Mouse (Mus musculus): Measurements from ENCODE around the gene Krtap28-13. TPM values are rescaled to one million over a fixed set of nuclear protein-coding genes. Genes with fewer than 3 reads are reported as not detected.

The Krtap28-13 gene
- polyA plus RNA-seq, 1 experiment, result not detected

DNA sequence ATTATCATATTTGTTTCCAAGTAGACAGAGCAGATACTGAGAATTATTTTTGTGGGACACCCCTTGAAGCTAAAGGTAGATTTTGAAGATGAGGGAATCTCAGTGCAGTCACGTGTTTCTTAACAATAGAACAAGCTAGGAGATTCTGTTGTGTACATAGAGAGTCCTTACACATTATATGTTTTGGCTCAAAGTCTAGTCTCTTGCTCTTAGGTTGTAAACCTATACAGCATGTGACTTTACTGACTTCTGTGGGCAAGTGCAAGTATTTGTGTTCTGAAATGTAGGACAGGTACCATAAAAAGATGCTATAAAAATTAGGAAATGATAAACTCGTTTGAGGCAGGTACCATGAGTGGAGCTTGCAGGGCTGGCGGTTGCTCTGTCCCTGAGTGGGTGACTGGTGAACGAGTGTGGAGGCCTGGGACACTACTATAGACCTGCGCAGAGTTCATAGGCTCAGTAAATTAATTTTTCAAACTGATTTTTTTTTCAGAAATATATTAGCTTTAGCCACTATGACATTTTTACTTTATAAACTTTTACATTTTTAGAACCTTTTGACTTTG lies 46.8 kb downstream of the Krtap28-13 start:
- Histone ChIP-seq H3K27ac (ENCODE audit: insufficient read depth, low read depth, low read length) (no peak overlapping the region), H3K4me3 (ENCODE audit: insufficient read depth, low read depth, low read length) (no peak overlapping the region), H3K4me1 (ENCODE audit: control insufficient read depth, insufficient read depth, low read length) (no peaks in the 10 kb centered on the region)
- WGBS, result 81% methylated on average over 5 of the region's 5 CpGs
- TF ChIP-seq CTCF (IDR thresholded peaks at IDR 0.05; ENCODE audit: insufficient read depth, low read depth, low read length) (no peak), POLR2A (IDR thresholded peaks at IDR 0.05; ENCODE audit: insufficient read depth, low read depth, low read length) (no peak)

DNA sequence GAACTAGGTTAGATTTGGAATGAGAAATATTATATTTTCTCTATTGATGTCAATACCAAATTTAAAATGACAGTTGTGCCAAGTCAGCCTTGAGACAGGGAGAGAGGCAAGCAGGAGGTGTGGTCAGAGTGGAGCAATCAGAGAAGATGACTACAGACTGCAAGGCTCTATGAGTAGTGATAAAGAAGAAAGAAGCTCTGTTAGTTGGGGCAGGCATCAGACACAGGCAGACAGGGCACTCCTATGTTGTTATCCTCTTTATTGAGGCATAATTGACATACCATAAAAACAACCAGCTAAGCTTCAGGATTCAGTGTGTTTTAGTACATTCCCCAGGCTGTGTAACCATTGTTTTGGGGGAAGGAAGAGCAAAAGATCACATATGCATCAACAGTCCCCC lies 50.3 kb downstream of the Krtap28-13 start:
- H3K27ac ChIP-seq (ENCODE audit: insufficient read depth, low read depth, low read length), result no peak overlapping the region
- no peak for TF ChIP-seq CTCF (IDR thresholded peaks at IDR 0.05; ENCODE audit: insufficient read depth, low read depth, low read length)
- TF ChIP-seq POLR2A (IDR thresholded peaks at IDR 0.05; ENCODE audit: insufficient read depth, low read depth, low read length), result no peak
- H3K4me3 ChIP-seq (ENCODE audit: insufficient read depth, low read depth, low read length), result no peak overlapping the region
- no peaks in the 10 kb centered on the region for H3K4me1 ChIP-seq (ENCODE audit: control insufficient read depth, insufficient read depth, low read length)

Other genes with a start within 250 kb of the Krtap28-13 start
- 256 TPM in 1 of 2 replicates, not detected in the other for gene Agfg1, start 221.4 kb upstream of the Krtap28-13 start, polyA plus RNA-seq (2012; ENCODE audit: insufficient read depth, insufficient read length, low replicate concordance, missing spikeins)
- gene A030005L19Rik, start 147.6 kb upstream of the Krtap28-13 start, polyA plus RNA-seq (2012; ENCODE audit: insufficient read depth, insufficient read length, low replicate concordance, missing spikeins), result not detected in 2 replicates
- gene A030014E15Rik, start 136.0 kb upstream of the Krtap28-13 start, polyA plus RNA-seq (2012; ENCODE audit: insufficient read depth, insufficient read length, low replicate concordance, missing spikeins), result not detected in 2 replicates
- not detected in 2 replicates for gene Gm6217, start 129.5 kb upstream of the Krtap28-13 start, polyA plus RNA-seq (2012; ENCODE audit: insufficient read depth, insufficient read length, low replicate concordance, missing spikeins)
- gene A030003K21Rik, start 117.5 kb upstream of the Krtap28-13 start, polyA plus RNA-seq (2012; ENCODE audit: insufficient read depth, insufficient read length, low replicate concordance, missing spikeins), result not detected in 2 replicates
- not detected in 2 replicates for gene Gm7544, start 104.9 kb upstream of the Krtap28-13 start, polyA plus RNA-seq (2012; ENCODE audit: insufficient read depth, insufficient read length, low replicate concordance, missing spikeins)
- not detected in 2 replicates for gene Gm47955, start 100.6 kb upstream of the Krtap28-13 start, polyA plus RNA-seq (2012; ENCODE audit: insufficient read depth, insufficient read length, low replicate concordance, missing spikeins)
- gene Gm47959, start 60.4 kb upstream of the Krtap28-13 start, polyA plus RNA-seq (2012; ENCODE audit: insufficient read depth, insufficient read length, low replicate concordance, missing spikeins), result not detected in 2 replicates
- not detected in 2 replicates for gene Slc19a3, start 22.5 kb upstream of the Krtap28-13 start, polyA plus RNA-seq (2012; ENCODE audit: insufficient read depth, insufficient read length, low replicate concordance, missing spikeins)
- gene Krtap28-10, start 18.4 kb upstream of the Krtap28-13 start, polyA plus RNA-seq (2012; ENCODE audit: insufficient read depth, insufficient read length, low replicate concordance, missing spikeins), result not detected in 2 replicates
- not detected in 2 replicates for gene Gm47969, start 16.0 kb upstream of the Krtap28-13 start, polyA plus RNA-seq (2012; ENCODE audit: insufficient read depth, insufficient read length, low replicate concordance, missing spikeins)
- gene A030005K14Rik, start 1.6 kb upstream of the Krtap28-13 start, polyA plus RNA-seq (2012; ENCODE audit: insufficient read depth, insufficient read length, low replicate concordance, missing spikeins), result not detected in 2 replicates
- gene Ccl20, start 55.8 kb downstream of the Krtap28-13 start, polyA plus RNA-seq (2012; ENCODE audit: insufficient read depth, insufficient read length, low replicate concordance, missing spikeins), result not detected in 2 replicates
- not detected in 2 replicates for gene Daw1, start 98.8 kb downstream of the Krtap28-13 start, polyA plus RNA-seq (2012; ENCODE audit: insufficient read depth, insufficient read length, low replicate concordance, missing spikeins)